Comparison of ENCODE assay signal across 30 mouse cellular contexts in genomic region chr11:94121501-94121900, GRCm38 (mm10).
DNase-seq lines count a peak whose midpoint lies in the region; ATAC-seq and TF ChIP-seq lines count a peak whose summit lies in the region.
"Had no signal": no experiment of that assay in that cellular context is flagged by ENCODE, and none has a peak within 500 bp of the region (broad histone marks: within the 10 kb centered on the region; RNA-seq: fewer than 3 reads in every experiment).

No protein-coding gene starts in this region.

- ATAC-seq in limb, embryonic 11.5 days (ENCODE audit: insufficient number of reproducible peaks, low FRiP score, low TSS enrichment, low read depth), result no peak
- ATAC-seq in stomach, postnatal 0 days (ENCODE audit: low FRiP score, low TSS enrichment), result peak; percentile 37; the same call in 1 of the 2 replicates
- ATAC-seq: forebrain, embryonic 13.5 days; forebrain, embryonic 16.5 days; hindbrain, embryonic 16.5 days; Patski had no signal

- H3K9ac ChIP-seq in limb, embryonic 11.5 days (ENCODE audit: low read length), result no peak overlapping the region
- H3K9ac ChIP-seq in stomach, postnatal 0 days (ENCODE audit: low read length), result no peak overlapping the region
- H3K9ac ChIP-seq: embryonic facial prominence, embryonic 13.5 days; forebrain, embryonic 13.5 days; hindbrain, embryonic 13.5 days had no signal

- no peak for TF ChIP-seq EP300 in stomach, postnatal 0 days (optimal IDR thresholded peaks at IDR 0.05)

- H3K27ac ChIP-seq in limb, embryonic 11.5 days (replicated peaks; ENCODE audit: low read depth, low read length), result no peak overlapping the region
- H3K27ac ChIP-seq in limb, embryonic 10.5 days, result no peak overlapping the region
- H3K27ac ChIP-seq in cortical plate, adult 2 months (ENCODE audit: insufficient read depth, low read length), result peak overlapping the region; percentile 94
- H3K27ac ChIP-seq in stomach, postnatal 0 days (replicated peaks), result no peak overlapping the region
- H3K27ac ChIP-seq: embryonic facial prominence, embryonic 10.5 days; embryonic facial prominence, embryonic 13.5 days; forebrain, embryonic 13.5 days; gastrocnemius, adult 2 months; heart, adult 2 months; hindbrain, embryonic 10.5 days; hindbrain, embryonic 13.5 days had no signal

- TF ChIP-seq POLR2A in cortical plate, adult 2 months (IDR thresholded peaks at IDR 0.05; ENCODE audit: extremely low read depth, insufficient read depth, low read length), result no peak

- peaks cover 3% of the 10 kb centered on the region; the same call in 1 of the 2 replicates for H3K36me3 ChIP-seq in limb, embryonic 11.5 days (ENCODE audit: control insufficient read depth, insufficient read depth, low read length)
- H3K36me3 ChIP-seq in limb, embryonic 10.5 days, result peaks cover 68% of the 10 kb centered on the region
- H3K36me3 ChIP-seq in stomach, postnatal 0 days (ENCODE audit: control insufficient read depth, insufficient read depth, low read length), result 0 out of 2 replicates have a peak, but pooled peaks cover 3% of the 10 kb centered on the region

- no peaks in the 10 kb centered on the region for H3K4me1 ChIP-seq in limb, embryonic 11.5 days (ENCODE audit: control insufficient read depth, insufficient read depth, low read length)
- no peaks in the 10 kb centered on the region for H3K4me1 ChIP-seq in limb, embryonic 10.5 days
- H3K4me1 ChIP-seq in cortical plate, adult 2 months (ENCODE audit: control insufficient read depth, insufficient read depth, low read length), result peaks cover 2% of the 10 kb centered on the region; the same call in 1 of the 2 replicates
- H3K4me1 ChIP-seq in stomach, postnatal 0 days (replicated peaks; ENCODE audit: control insufficient read depth, insufficient read depth), result no peaks in the 10 kb centered on the region
- H3K4me1 ChIP-seq: embryonic facial prominence, embryonic 10.5 days; forebrain, embryonic 13.5 days; hindbrain, embryonic 10.5 days; hindbrain, embryonic 13.5 days had no signal

- peak; percentile 80 for DNase-seq in heart, adult 11 months
- DNase-seq in heart, adult 18-20 months, result no peak
- peak; percentile 11 for DNase-seq in limb, embryonic 11.5 days (ENCODE audit: low spot score)
- no peak for DNase-seq in limb, embryonic 10.5 days (ENCODE audit: low spot score)
- DNase-seq in stomach, postnatal 0 days (ENCODE audit: low spot score), result no peak
- DNase-seq in adrenal gland, postnatal 4 days (ENCODE audit: low spot score in 2 of 2), result no peak
- DNase-seq: adrenal gland, postnatal 10 days; B cell, adult 2 months; cerebellum, adult 11 months; cerebellum, adult 2 months; cerebellum, adult 9-11 months; cerebellum, postnatal 25 days; embryo, embryonic 11 days; gastrocnemius, adult 2 months; gastrocnemius, postnatal 14 days; heart, adult 2 months; heart, postnatal 36 days had no signal

- H3K27me3 ChIP-seq in limb, embryonic 11.5 days (ENCODE audit: control insufficient read depth, insufficient read depth, low read length), result no peaks in the 10 kb centered on the region
- no peaks in the 10 kb centered on the region for H3K27me3 ChIP-seq in limb, embryonic 10.5 days (ENCODE audit: low read depth, poor library complexity, severe bottlenecking)
- H3K27me3 ChIP-seq in stomach, postnatal 0 days (ENCODE audit: control insufficient read depth, insufficient read depth, low read length), result no peaks in the 10 kb centered on the region
- H3K27me3 ChIP-seq: CH12.LX; embryonic facial prominence, embryonic 13.5 days; forebrain, embryonic 13.5 days; hindbrain, embryonic 13.5 days; Patski had no signal

- no peak for TF ChIP-seq CTCF in cortical plate, adult 2 months (IDR thresholded peaks at IDR 0.05; ENCODE audit: extremely low read depth, insufficient read depth, low read length)
- TF ChIP-seq CTCF in stomach, postnatal 0 days (IDR thresholded peaks at IDR 0.05; ENCODE audit: low read depth), result no peak

- H3K4me3 ChIP-seq in limb, embryonic 11.5 days (ENCODE audit: low read depth, low read length), result no peak overlapping the region
- no peak overlapping the region for H3K4me3 ChIP-seq in limb, embryonic 10.5 days
- no peak overlapping the region for H3K4me3 ChIP-seq in cortical plate, adult 2 months (ENCODE audit: insufficient read depth, low read length)
- no peak overlapping the region for H3K4me3 ChIP-seq in stomach, postnatal 0 days (ENCODE audit: low read depth, low read length)
- H3K4me3 ChIP-seq: embryonic facial prominence, embryonic 10.5 days; embryonic facial prominence, embryonic 13.5 days; erythroblast, embryonic 14.5 days; forebrain, embryonic 13.5 days; gastrocnemius, adult 2 months; heart, adult 2 months; hindbrain, embryonic 10.5 days; hindbrain, embryonic 13.5 days had no signal

- no peaks in the 10 kb centered on the region for H3K9me3 ChIP-seq in limb, embryonic 11.5 days (ENCODE audit: control insufficient read depth, low read length)
- no peaks in the 10 kb centered on the region for H3K9me3 ChIP-seq in limb, embryonic 10.5 days (replicated peaks)
- H3K9me3 ChIP-seq in stomach, postnatal 0 days (ENCODE audit: control insufficient read depth, low read length), result no peaks in the 10 kb centered on the region
- H3K9me3 ChIP-seq: embryonic facial prominence, embryonic 10.5 days; embryonic facial prominence, embryonic 13.5 days; forebrain, embryonic 13.5 days; G1E; hindbrain, embryonic 10.5 days; hindbrain, embryonic 13.5 days had no signal

- WGBS in limb, embryonic 11.5 days, result 91% methylated on average over 10 of the region's 10 CpGs
- 91% methylated on average over 10 of the region's 10 CpGs for WGBS in limb, embryonic 10.5 days
- 82% methylated on average over 10 of the region's 10 CpGs for WGBS in stomach, postnatal 0 days

- H3K4me2 ChIP-seq in limb, embryonic 11.5 days (ENCODE audit: low read depth, severe bottlenecking), result no peak overlapping the region
- H3K4me2 ChIP-seq in stomach, postnatal 0 days (replicated peaks; ENCODE audit: low read depth), result no peak overlapping the region
- H3K4me2 ChIP-seq: embryonic facial prominence, embryonic 13.5 days; forebrain, embryonic 13.5 days; heart, embryonic 11.5 days; hindbrain, embryonic 13.5 days had no signal

Comparison
In these comparisons a context has a peak if more than half of its experiments do, and no peak if none do; other contexts are left out.
1. DNase-seq: peak in heart, adult 11 months (single experiment) and limb, embryonic 11.5 days (single experiment); none in heart, adult 18-20 months (0 of 2), limb, embryonic 10.5 days (single experiment), stomach, postnatal 0 days (single experiment) and adrenal gland, postnatal 4 days (0 of 2).